Mouse (Mus musculus) MEL (cell line): ENCODE data around the gene Rcc1. TPM values are rescaled to one million over a fixed set of nuclear protein-coding genes. Genes with fewer than 3 reads are reported as not detected.
A peak's percentile ranks its signal among the peaks of the same experiment; 100 is the strongest.

ENCODE experiments used
- DNase-seq: peaks from one replicate; pipeline ENCODE4 v3.0.0; 2011; ENCODE audit warnings: low read depth, low spot score
- H3K27ac ChIP-seq: 2 replicates; pipeline ENCODE4 v1.5.1; 2012; ENCODE audit warnings: low read depth, mild to moderate bottlenecking, control low read depth, low read length, moderate library complexity; ENCODE audit not compliant: control insufficient read depth
- H3K27me3 ChIP-seq, 2 experiments: fragments of 150-350 bp in 1 of 2; sonication (generic) in 1 of 2; 2 replicates each; pipeline ENCODE4 v1.6.1; 2012; ENCODE audit warnings: low read length in 2 of 2, mild to moderate bottlenecking in 2 of 2, improper control_type of control experiment in 1 of 2, moderate library complexity in 1 of 2; ENCODE audit not compliant: insufficient read depth in 2 of 2, control insufficient read depth in 1 of 2
- H3K36me3 ChIP-seq, 2 experiments: 2 replicates each; pipeline ENCODE4 v1.6.1; 2012 to 2014; ENCODE audit warnings: low read length in 2 of 2, improper control_type of control experiment in 1 of 2, inconsistent platforms in 1 of 2, mild to moderate bottlenecking in 1 of 2; ENCODE audit not compliant: insufficient read depth in 2 of 2, control insufficient read depth in 1 of 2
- H3K4me1 ChIP-seq, 2 experiments: fragments of 150-350 bp in 1 of 2; sonication (generic) in 1 of 2; 2 replicates each; pipeline ENCODE4 v1.6.1; 2012; ENCODE audit warnings: low read length in 2 of 2, improper control_type of control experiment in 1 of 2, mild to moderate bottlenecking in 1 of 2; ENCODE audit not compliant: insufficient read depth in 2 of 2, control insufficient read depth in 1 of 2
- H3K4me3 ChIP-seq, 2 experiments: fragments of 150-350 bp in 1 of 2; sonication (generic) in 1 of 2; 2 replicates each; pipeline ENCODE4 v1.5.1; 2012; ENCODE audit warnings: low read depth in 2 of 2, low read length in 2 of 2, mild to moderate bottlenecking in 2 of 2, moderate library complexity in 2 of 2, control low read depth in 1 of 2, improper control_type of control experiment in 1 of 2; ENCODE audit not compliant: control insufficient read depth in 1 of 2, insufficient read depth in 1 of 2
- H3K79me2 ChIP-seq: 2 replicates; pipeline ENCODE4 v1.6.1; 2012; ENCODE audit warnings: mild to moderate bottlenecking, low read length, moderate library complexity; ENCODE audit not compliant: control insufficient read depth, poor library complexity, insufficient read depth
- H3K9ac ChIP-seq: 2 replicates; pipeline ENCODE4 v1.6.1; 2012; ENCODE audit warnings: low read depth, mild to moderate bottlenecking, control low read depth, low read length, moderate library complexity; ENCODE audit not compliant: control insufficient read depth, poor library complexity, severe bottlenecking
- H3K9me3 ChIP-seq: fragments of 150-350 bp; sonication (generic); replicated peaks from 2 replicates; pipeline ENCODE4 v1.6.1; 2012; ENCODE audit warnings: mild to moderate bottlenecking, low read length, improper control_type of control experiment, moderate library complexity; ENCODE audit not compliant: insufficient read depth
- CHD1 ChIP-seq: IDR thresholded peaks from 2 replicates; pipeline ENCODE4 v1.6.1; 2012; ENCODE audit warnings: low read depth, mild to moderate bottlenecking, inconsistent platforms, low read length, improper control_type of control experiment
- CHD2 ChIP-seq: IDR thresholded peaks from 2 replicates; pipeline ENCODE4 v1.6.1; 2011; ENCODE audit warnings: low read length, improper control_type of control experiment
- CTCF ChIP-seq, 3 experiments: IDR thresholded peaks in 2 of 3; conservative IDR thresholded peaks in 1 of 3; 2 replicates each; pipeline ENCODE4 v1.5.1; 2011 to 2012; ENCODE audit warnings: low read length in 3 of 3, low read depth in 2 of 3, mild to moderate bottlenecking in 2 of 3, improper control_type of control experiment in 1 of 3, inconsistent platforms in 1 of 3, mixed read lengths in 1 of 3, moderate library complexity in 1 of 3; ENCODE audit not compliant: control insufficient read depth in 1 of 3, insufficient read depth in 1 of 3, poor library complexity in 1 of 3, severe bottlenecking in 1 of 3
- ELF1 ChIP-seq: IDR thresholded peaks from 2 replicates; pipeline ENCODE4 v1.6.1; 2014; ENCODE audit warnings: low read depth, mild to moderate bottlenecking, inconsistent platforms, low read length, improper control_type of control experiment, moderate library complexity
- ETS1 ChIP-seq: IDR thresholded peaks from 2 replicates; pipeline ENCODE4 v1.6.1; 2012; ENCODE audit warnings: low read depth, mild to moderate bottlenecking, inconsistent platforms, low read length, improper control_type of control experiment, moderate library complexity
- GABPA ChIP-seq: IDR thresholded peaks from 2 replicates; pipeline ENCODE4 v1.6.1; 2012; ENCODE audit warnings: low read depth, mild to moderate bottlenecking, inconsistent platforms, low read length, improper control_type of control experiment, moderate library complexity
- MAZ ChIP-seq: IDR thresholded peaks from 2 replicates; pipeline ENCODE4 v1.6.1; 2012; ENCODE audit warnings: low read depth, mild to moderate bottlenecking, inconsistent platforms, low read length, improper control_type of control experiment
- MEF2A ChIP-seq: IDR thresholded peaks from 2 replicates; pipeline ENCODE4 v1.6.1; 2014; ENCODE audit warnings: low read depth, mild to moderate bottlenecking, inconsistent platforms, low read length, improper control_type of control experiment; ENCODE audit not compliant: poor library complexity, insufficient replicate concordance, severe bottlenecking; ENCODE audit errors: extremely low read depth
- MYB ChIP-seq: IDR thresholded peaks from 2 replicates; pipeline ENCODE4 v1.6.1; 2011; ENCODE audit warnings: mild to moderate bottlenecking, low read depth, low read length, improper control_type of control experiment
- NELFE ChIP-seq: IDR thresholded peaks from 2 replicates; pipeline ENCODE4 v1.6.1; 2011; ENCODE audit warnings: low read depth, low read length, improper control_type of control experiment
- POLR2A ChIP-seq, 2 experiments: IDR thresholded peaks; 2 replicates each; pipeline ENCODE4 v1.6.1; 2011 to 2012; ENCODE audit warnings: low read length in 2 of 2, mild to moderate bottlenecking in 2 of 2, control low read depth in 1 of 2, improper control_type of control experiment in 1 of 2, low read depth in 1 of 2, moderate library complexity in 1 of 2; ENCODE audit not compliant: control insufficient read depth in 1 of 2, insufficient read depth in 1 of 2, poor library complexity in 1 of 2
- POLR2AphosphoS5 ChIP-seq: IDR thresholded peaks from 2 replicates; pipeline ENCODE4 v1.6.1; 2012; ENCODE audit warnings: low read depth, borderline replicate concordance, mild to moderate bottlenecking, inconsistent platforms, low read length, moderate library complexity, mixed read lengths
- RCOR1 ChIP-seq: IDR thresholded peaks from 2 replicates; pipeline ENCODE4 v1.6.1; 2012; ENCODE audit warnings: low read depth, mild to moderate bottlenecking, inconsistent platforms, low read length, improper control_type of control experiment
- SIN3A ChIP-seq: IDR thresholded peaks from 2 replicates; pipeline ENCODE4 v1.6.1; 2012; ENCODE audit warnings: low read length, improper control_type of control experiment, inconsistent platforms
- TBP ChIP-seq: IDR thresholded peaks from 2 replicates; pipeline ENCODE4 v1.8.0; 2011; ENCODE audit warnings: low read depth, low read length, improper control_type of control experiment
- UBTF ChIP-seq: IDR thresholded peaks from 2 replicates; pipeline ENCODE4 v1.6.1; 2012; ENCODE audit warnings: low read depth, mild to moderate bottlenecking, inconsistent platforms, low read length, improper control_type of control experiment, moderate library complexity, borderline replicate concordance; ENCODE audit not compliant: insufficient read depth
- ZKSCAN1 ChIP-seq: IDR thresholded peaks from 2 replicates; pipeline ENCODE4 v1.6.1; 2012; ENCODE audit warnings: low read depth, mild to moderate bottlenecking, inconsistent platforms, low read length, improper control_type of control experiment, moderate library complexity
- polyA plus RNA-seq, 2 experiments: library from polyadenylated mRNA; stranded (reverse) in 1 of 2; unstranded in 1 of 2; fragments of >175 nt in 1 of 2; fragments of >200 nt in 1 of 2; gene quantifications; 2 replicates each; pipeline versions ENCODE4 v1.2.1 to v1.2.4; 2012; ENCODE audit warnings: low replicate concordance in 2 of 2, low read depth in 1 of 2; ENCODE audit not compliant: insufficient read length in 2 of 2, insufficient read depth in 1 of 2, missing spikeins in 1 of 2
- total RNA-seq: library from RNA; depleted of rRNA; stranded (reverse); fragments of 300-350 nt; gene quantifications from 2 replicates; pipeline ENCODE4 v1.2.3, GENCODE M21; 2012

Gene Rcc1
- total and polyA plus RNA-seq, 3 experiments: 83.6 to 186 (median 147) TPM

GRCm38 (mm10) chr4:132349495-132350122 is 3.8 kb downstream of the Rcc1 start:
- no peak for TF ChIP-seq MYB
- no peak for TF ChIP-seq UBTF
- TF ChIP-seq POLR2A (IDR thresholded peaks at IDR 0.05; ENCODE audit: control insufficient read depth in 1 of 2, insufficient read depth in 1 of 2, low read depth in 1 of 2, low read length in 2 of 2, poor library complexity in 1 of 2): peak in 1 of 2 experiments; percentile 50; a peak in 2 of 4 replicates
- 0 out of 2 replicates have a peak, but pooled peaks have one; percentile 16 for TF ChIP-seq POLR2AphosphoS5
- TF ChIP-seq MEF2A: no peak
- no peak for TF ChIP-seq CHD1
- TF ChIP-seq ELF1: no peak
- TF ChIP-seq GABPA: no peak
- no peak for TF ChIP-seq MAZ
- no peak for TF ChIP-seq ZKSCAN1
- no peak for TF ChIP-seq RCOR1
- no peak for TF ChIP-seq NELFE
- no peak for TF ChIP-seq CHD2
- peak; percentile 83 for DNase-seq
- no peak overlapping the region for H3K9ac ChIP-seq

GRCm38 (mm10) chr4:132346661-132347060 is 6.7 kb downstream of the Rcc1 start:
- DNase-seq: peak; percentile 85
- Histone ChIP-seq H3K9me3 (no peaks in the 10 kb centered on the region), H3K79me2 (peaks cover 45% of the 10 kb centered on the region), H3K36me3 (peaks cover under 1 to 22% of the 10 kb centered on the region in 2 experiments; a peak in 3 of 4 replicates), H3K9ac (no peak overlapping the region), H3K27me3 (no peaks in the 10 kb centered on the region), H3K27ac (no peak overlapping the region), H3K4me3 (no peak overlapping the region), H3K4me1 (peaks cover 3 to 23% of the 10 kb centered on the region in 2 experiments; a peak in 3 of 4 replicates)
- peak in 2 of 3 experiments; percentile 29 to 47; a peak in 4 of 6 replicates for TF ChIP-seq CTCF (IDR thresholded peaks at IDR 0.05 in 2 of 3, conservative IDR thresholded peaks at IDR 0.05 in 1 of 3; ENCODE audit: control insufficient read depth in 1 of 3, insufficient read depth in 1 of 3, low read depth in 2 of 3, low read length in 3 of 3, poor library complexity in 1 of 3, severe bottlenecking in 1 of 3)
- TF ChIP-seq NELFE: no peak
- no peak for TF ChIP-seq POLR2A (IDR thresholded peaks at IDR 0.05; ENCODE audit: control insufficient read depth in 1 of 2, insufficient read depth in 1 of 2, low read depth in 1 of 2, low read length in 2 of 2, poor library complexity in 1 of 2)
- peak; percentile 55; the same call in 1 of the 2 replicates for TF ChIP-seq TBP
- no peak for TF ChIP-seq SIN3A
- no peak for TF ChIP-seq ETS1

More at GRCm38 (mm10) chr4:132349495-132350122, 3.8 kb downstream of the Rcc1 start:
- H3K27me3 ChIP-seq: no peaks in the 10 kb centered on the region
- H3K4me1 ChIP-seq: peaks cover 0 to 8% of the 10 kb centered on the region in 2 experiments; a peak in 2 of 4 replicates
- H3K9me3 ChIP-seq: no peaks in the 10 kb centered on the region
- H3K79me2 ChIP-seq: peaks cover 36% of the 10 kb centered on the region
- H3K4me3 ChIP-seq: no peak overlapping the region
- H3K36me3 ChIP-seq: peaks cover 3 to 9% of the 10 kb centered on the region in 2 experiments; a peak in 3 of 4 replicates
- H3K27ac ChIP-seq: peak overlapping the region; percentile 90
